Mouse (Mus musculus) liver, embryonic 12.5 days (tissue): ENCODE data around the gene Llcfc1. TPM values are rescaled to one million over a fixed set of nuclear protein-coding genes. Genes with fewer than 3 reads are reported as not detected.

ENCODE experiments used
- ATAC-seq: fragments of 200-750 bp; cut with Nextera tagmentation; 2 replicates; pipeline ENCODE4 v1.8.0; 2017; ENCODE audit warnings: moderate number of reproducible peaks, mild to moderate bottlenecking, moderate library complexity
- H3K27ac ChIP-seq: fragments of 300-500 bp; sonication (generic); 2 replicates; pipeline ENCODE4 v1.5.1; 2016; ENCODE audit warnings: mild to moderate bottlenecking
- H3K27me3 ChIP-seq: fragments of 300-500 bp; sonication (generic); replicated peaks from 2 replicates; pipeline ENCODE4 v1.6.1; 2016; ENCODE audit warnings: mild to moderate bottlenecking, moderate library complexity
- H3K36me3 ChIP-seq: fragments of 300-500 bp; sonication (generic); 2 replicates; pipeline ENCODE4 v1.6.1; 2016; ENCODE audit warnings: mild to moderate bottlenecking, moderate library complexity
- H3K4me1 ChIP-seq: fragments of 300-500 bp; sonication (generic); 2 replicates; pipeline ENCODE4 v1.6.1; 2016
- H3K4me2 ChIP-seq: fragments of 300-500 bp; sonication (generic); 2 replicates; pipeline ENCODE4 v1.6.1; 2016; ENCODE audit warnings: mild to moderate bottlenecking, moderate library complexity
- H3K4me3 ChIP-seq: fragments of 300-500 bp; sonication (generic); 2 replicates; pipeline ENCODE4 v1.5.1; 2016; ENCODE audit warnings: mild to moderate bottlenecking, moderate library complexity
- H3K9ac ChIP-seq: fragments of 300-500 bp; sonication (generic); 2 replicates; pipeline ENCODE4 v1.6.1; 2016; ENCODE audit warnings: mild to moderate bottlenecking, moderate library complexity
- H3K9me3 ChIP-seq: fragments of 300-500 bp; sonication (generic); replicated peaks from 2 replicates; pipeline ENCODE4 v1.6.1; 2016; ENCODE audit warnings: mild to moderate bottlenecking, moderate library complexity
- WGBS: fragments of 180-500 bp; shearing (Covaris S2); methylation state at CpG from one replicate; pipeline ENCODE4 v1.1.7; 2016; ENCODE audit not compliant: insufficient replicate concordance; 5-methylcytosine and 5-hydroxymethylcytosine counted together
- polyA plus RNA-seq: library from polyadenylated mRNA; unstranded; fragments of >200 nt; fragmentation: Nextera tagmentation; extraction: Ambion mirVana; gene quantifications from 2 replicates; pipeline ENCODE4 v1.2.1, GENCODE M21; 2016

The Llcfc1 gene
- polyA plus RNA-seq, 1 experiment from 2014 or later, result not detected

DNA sequence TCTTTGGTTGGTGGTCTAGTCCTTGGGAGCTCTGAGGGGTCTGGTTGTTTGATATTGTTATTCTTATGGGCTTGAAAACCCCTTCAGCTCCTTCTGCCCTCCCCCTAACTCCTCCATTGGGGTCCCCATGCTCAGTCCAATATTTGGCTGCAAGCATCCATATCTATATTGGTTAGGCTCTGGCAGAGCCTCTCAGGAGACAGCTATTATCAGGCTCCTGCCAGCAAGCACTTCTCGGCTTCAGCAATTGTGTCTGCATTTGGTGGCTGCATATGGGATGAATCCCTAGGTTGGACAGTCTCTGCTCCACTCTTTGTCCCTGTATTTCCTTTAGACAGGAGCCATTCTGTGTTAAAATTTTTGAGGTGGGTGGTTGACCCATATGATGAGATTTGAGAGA, 26.1 kb downstream of the Llcfc1 start:
- no peaks in the 10 kb centered on the region for H3K27me3 ChIP-seq
- WGBS, result 17% methylated on average over 1 of the region's 1 CpGs
- H3K4me1 ChIP-seq, result peaks cover 73% of the 10 kb centered on the region
- H3K4me2 ChIP-seq, result peak overlapping the region; percentile 48
- H3K9ac ChIP-seq, result peak overlapping the region; percentile 43; the same call in 1 of the 2 replicates
- peak; percentile 56 for ATAC-seq
- H3K27ac ChIP-seq, result peak overlapping the region; percentile 85
- no peak overlapping the region for H3K4me3 ChIP-seq
- no peaks in the 10 kb centered on the region for H3K36me3 ChIP-seq
- H3K9me3 ChIP-seq, result no peaks in the 10 kb centered on the region

DNA sequence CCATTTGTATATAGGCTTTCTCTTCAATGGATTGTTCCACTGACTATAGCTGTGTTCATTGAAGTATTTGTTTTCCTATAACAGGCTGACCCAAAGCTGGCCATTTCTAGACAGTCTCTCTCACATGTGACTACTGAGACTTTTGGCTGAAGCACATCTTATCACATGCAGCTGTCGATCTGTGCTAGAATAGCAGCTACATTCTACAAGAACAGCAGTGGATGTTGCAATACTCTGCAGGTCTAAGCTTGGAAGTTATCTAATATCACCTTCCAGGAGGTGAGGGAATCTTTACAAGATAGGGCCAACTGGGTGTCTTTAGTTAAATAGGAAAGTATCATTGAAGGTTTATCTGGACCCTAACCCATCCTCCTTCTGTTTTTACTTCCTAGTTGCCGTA, 37.2 kb downstream of the Llcfc1 start:
- ATAC-seq, result peak; percentile 72
- Histone ChIP-seq H3K9me3 (no peaks in the 10 kb centered on the region), H3K4me3 (no peak overlapping the region), H3K36me3 (no peaks in the 10 kb centered on the region), H3K9ac (no peak overlapping the region), H3K4me1 (peaks cover 16% of the 10 kb centered on the region), H3K27ac (peak overlapping the region; percentile 18; the same call in 1 of the 2 replicates), H3K27me3 (no peaks in the 10 kb centered on the region), H3K4me2 (no peak overlapping the region)
- 37% methylated on average over 2 of the region's 2 CpGs for WGBS

DNA sequence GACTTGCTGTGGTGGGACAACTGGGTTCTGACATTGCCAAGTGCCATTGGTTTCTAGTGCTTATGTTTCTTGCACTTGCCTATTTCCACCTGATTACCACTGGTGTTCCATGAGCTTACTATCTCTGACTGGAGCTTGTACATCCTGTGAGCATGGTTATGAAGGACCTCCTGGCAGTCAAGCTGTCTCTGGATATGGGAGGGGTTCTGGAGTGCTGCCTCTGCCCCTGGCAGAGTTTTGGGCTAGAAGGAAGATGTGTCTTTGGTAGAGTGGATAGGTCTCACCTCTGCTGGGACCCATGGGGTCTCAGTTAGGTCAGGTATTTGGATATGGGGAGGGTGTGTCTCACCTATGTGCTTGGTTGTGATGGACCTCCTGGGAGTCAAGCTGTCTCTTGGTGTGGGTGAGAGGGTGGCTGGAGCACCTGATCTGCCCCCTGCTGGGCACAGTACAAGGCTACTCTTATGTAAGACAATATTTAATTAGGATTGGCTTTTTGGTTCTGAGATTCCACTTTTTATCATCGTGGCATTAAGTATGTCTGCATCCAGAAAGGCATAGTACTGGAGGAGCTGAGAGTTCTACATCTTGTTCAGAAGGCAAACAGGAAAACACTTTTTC, 43.9 kb downstream of the Llcfc1 start:
- Histone ChIP-seq H3K27me3 (no peaks in the 10 kb centered on the region), H3K9ac (no peak overlapping the region), H3K36me3 (no peaks in the 10 kb centered on the region), H3K27ac (no peak overlapping the region; the same call in 1 of the 2 replicates), H3K4me1 (peaks cover 8% of the 10 kb centered on the region), H3K4me2 (no peak overlapping the region), H3K9me3 (no peaks in the 10 kb centered on the region), H3K4me3 (no peak overlapping the region)
- ATAC-seq, result peak; percentile 83
- 53% methylated on average over 1 of the region's 1 CpGs for WGBS

DNA sequence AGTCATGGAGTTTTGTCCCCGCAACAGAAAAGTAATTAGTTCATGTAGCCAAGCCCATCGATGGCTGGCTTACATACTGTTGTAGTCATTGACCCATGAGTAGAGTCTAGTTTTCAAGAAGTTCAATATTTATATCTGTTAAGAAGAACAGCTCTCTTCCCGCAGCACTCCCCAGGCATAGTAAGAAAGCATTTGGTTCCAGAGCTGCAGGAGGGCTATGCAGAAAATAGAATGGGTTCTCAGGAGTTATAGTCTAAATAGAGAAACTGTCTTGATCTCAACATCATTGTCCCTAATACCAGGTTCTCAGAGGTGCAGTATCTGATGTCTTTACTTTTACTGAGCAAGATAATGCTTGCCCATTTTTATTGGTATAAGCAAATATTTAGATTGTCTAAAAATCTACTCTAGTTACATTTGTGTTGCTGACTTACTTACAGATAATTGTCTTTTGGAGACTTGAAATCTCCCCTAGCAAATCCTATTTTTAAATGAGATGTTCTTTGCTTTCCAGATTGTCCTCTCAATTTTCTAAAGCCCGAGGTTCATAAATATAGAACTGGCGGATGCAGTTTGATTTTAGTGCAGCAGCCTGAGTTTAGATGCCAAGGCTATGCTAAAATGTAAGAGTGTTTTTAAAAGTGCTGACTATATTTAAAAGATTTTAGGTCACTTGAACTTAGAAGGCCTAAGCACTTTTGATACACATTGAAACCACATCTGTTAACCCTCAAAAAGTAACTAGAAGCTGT, 50.7 kb downstream of the Llcfc1 start:
- H3K9ac ChIP-seq, result no peak overlapping the region
- WGBS, result 77% methylated on average over 5 of the region's 5 CpGs

More for the DNA sequence above, 50.7 kb downstream of the Llcfc1 start:
- Histone ChIP-seq H3K27me3 (no peaks in the 10 kb centered on the region), H3K4me1 (peaks cover 7% of the 10 kb centered on the region; the same call in 1 of the 2 replicates), H3K36me3 (no peaks in the 10 kb centered on the region), H3K4me3 (no peak overlapping the region), H3K4me2 (no peak overlapping the region), H3K9me3 (no peaks in the 10 kb centered on the region), H3K27ac (no peak overlapping the region)
- ATAC-seq, result no peak

Other genes starting within 250 kb of the Llcfc1 start
- not detected in 2 replicates for gene Gm10334, start 238.3 kb upstream of the Llcfc1 start, polyA plus RNA-seq
- not detected in 2 replicates for gene Prss1, start 225.5 kb upstream of the Llcfc1 start, polyA plus RNA-seq
- 0.22 TPM in 1 of 2 replicates, not detected in the other for gene Prss2, start 162.6 kb upstream of the Llcfc1 start, polyA plus RNA-seq
- 2.4 and 2.9 TPM in 2 replicates for gene Ephb6, start 78.9 kb upstream of the Llcfc1 start, polyA plus RNA-seq
- gene Trpv6, start 48.0 kb upstream of the Llcfc1 start, polyA plus RNA-seq, result 0.10 and 0.19 TPM in 2 replicates
- gene Trpv5, start 3.7 kb upstream of the Llcfc1 start, polyA plus RNA-seq, result 0.05 and 0.07 TPM in 2 replicates
- 275 and 280 TPM in 2 replicates for gene Kel, start 19.9 kb downstream of the Llcfc1 start, polyA plus RNA-seq
- gene Olfr459, start 90.7 kb downstream of the Llcfc1 start, polyA plus RNA-seq, result not detected in 2 replicates
- not detected in 2 replicates for gene Pip, start 163.1 kb downstream of the Llcfc1 start, polyA plus RNA-seq
- gene Sval2, start 168.6 kb downstream of the Llcfc1 start, polyA plus RNA-seq, result not detected in 2 replicates